Mouse (Mus musculus) cerebellum, adult 8-10 months (tissue): ENCODE measurements around the gene Cux2.

Experiments used
- DNase-seq: peaks from one replicate; pipeline ENCODE4 v3.0.0; 2022

The Cux2 gene

DNA sequence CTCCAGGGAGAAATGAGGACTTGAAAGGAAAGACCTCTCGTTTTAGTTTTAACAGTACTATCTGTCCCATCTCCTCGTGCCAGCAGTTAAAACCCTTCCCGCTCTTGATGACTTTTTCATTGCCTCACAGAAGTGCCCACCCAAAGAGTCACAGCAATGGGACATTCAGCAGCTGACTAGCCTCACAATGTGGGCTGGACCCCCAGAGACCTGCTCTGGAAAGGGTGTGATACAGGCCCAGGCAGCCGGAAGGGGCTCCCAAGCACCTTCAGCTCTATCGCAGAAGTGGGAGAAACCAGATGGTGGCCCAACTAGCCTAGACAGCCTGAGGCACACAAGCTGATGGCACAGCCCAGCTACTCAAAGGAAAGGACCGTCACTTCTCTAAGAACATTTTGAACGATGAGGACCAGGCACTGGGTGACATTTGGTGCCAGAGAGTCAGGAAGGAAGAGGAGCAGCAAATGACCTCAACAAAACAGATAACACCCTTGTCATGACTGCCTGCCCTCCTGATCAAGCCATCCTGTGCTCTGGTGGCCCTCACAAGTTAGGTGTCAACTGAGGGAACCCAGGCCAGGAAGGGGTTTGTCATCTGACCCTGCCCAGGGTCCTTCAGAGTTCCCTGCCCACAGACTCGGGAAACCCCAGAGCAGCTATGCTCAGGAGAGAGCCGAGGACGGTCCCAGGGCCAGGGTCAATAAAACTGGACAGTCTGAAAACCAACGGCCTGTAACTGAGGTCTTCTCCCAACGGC is 214.7 kb downstream of the Cux2 start:
- no peak for DNase-seq

DNA sequence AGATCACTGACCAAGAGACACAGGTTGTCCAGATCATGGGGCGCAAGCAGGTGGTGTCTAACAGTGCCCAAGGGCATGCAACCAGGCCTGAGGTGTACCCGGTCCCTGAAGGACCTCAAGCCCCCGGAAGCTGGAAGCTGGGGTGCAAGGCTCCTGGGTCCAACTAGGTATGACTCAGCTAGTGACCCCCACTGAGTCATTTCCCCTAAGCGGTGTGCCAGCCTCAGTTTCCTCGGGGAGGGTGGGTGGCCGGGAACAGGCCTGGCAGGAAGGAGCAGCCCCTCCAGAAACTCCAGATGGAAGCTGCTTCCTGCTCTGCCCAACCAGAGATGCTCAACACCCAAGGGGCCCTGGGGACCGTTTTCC is 215.7 kb downstream of the Cux2 start:
- DNase-seq, result no peak

DNA sequence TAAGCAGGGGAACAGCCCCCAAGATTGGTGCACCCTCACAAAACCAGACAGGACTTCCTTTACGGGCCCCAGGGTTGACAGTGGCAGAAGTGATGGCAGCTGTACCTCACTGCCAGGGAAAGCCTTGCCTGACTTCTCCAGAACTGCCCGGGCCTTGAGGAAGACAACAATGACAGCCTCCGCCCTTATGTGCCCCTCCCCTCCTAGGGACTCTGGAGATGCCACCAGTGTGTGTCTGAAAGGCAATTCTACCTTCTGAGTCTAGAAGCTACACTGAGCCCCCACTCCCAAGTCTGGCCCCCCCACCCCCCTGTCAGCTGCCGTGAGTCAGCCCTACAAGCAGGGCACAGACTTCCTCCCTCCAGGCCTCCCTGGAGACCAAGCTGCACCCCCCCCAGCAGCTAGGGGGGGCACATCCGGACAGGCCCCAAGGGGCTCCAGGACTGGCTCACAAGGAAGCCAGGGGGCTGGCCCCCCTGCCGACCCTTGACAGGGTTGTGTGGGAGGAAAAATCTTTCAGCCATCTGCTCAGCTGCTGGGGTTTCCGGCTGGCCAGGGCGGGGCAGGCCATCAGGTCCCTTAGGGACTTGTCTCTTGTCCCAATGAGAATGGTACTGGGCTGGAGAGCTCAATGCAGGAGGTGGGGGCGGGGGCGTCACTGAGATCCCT is 216.2 kb downstream of the Cux2 start:
- no peak for DNase-seq

DNA sequence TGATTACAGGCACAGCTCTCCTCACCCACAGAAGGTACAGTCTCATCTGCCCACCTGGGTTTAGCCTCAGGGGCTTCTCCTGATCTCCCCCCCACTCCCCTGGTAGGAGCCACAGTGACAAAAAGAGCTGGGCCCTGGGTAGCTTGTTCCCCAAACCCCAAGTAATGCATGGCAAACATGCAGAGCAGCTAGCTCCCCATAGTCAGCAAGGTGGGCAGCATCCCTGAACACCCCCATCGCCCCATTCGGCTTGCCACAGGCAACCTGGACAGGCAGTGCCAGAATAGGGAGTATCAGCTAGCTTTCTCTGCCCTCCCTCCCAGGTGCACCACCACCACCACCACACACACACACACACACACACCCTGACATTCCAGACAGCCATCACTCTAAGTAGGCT is 216.7 kb downstream of the Cux2 start:
- no peak for DNase-seq

DNA sequence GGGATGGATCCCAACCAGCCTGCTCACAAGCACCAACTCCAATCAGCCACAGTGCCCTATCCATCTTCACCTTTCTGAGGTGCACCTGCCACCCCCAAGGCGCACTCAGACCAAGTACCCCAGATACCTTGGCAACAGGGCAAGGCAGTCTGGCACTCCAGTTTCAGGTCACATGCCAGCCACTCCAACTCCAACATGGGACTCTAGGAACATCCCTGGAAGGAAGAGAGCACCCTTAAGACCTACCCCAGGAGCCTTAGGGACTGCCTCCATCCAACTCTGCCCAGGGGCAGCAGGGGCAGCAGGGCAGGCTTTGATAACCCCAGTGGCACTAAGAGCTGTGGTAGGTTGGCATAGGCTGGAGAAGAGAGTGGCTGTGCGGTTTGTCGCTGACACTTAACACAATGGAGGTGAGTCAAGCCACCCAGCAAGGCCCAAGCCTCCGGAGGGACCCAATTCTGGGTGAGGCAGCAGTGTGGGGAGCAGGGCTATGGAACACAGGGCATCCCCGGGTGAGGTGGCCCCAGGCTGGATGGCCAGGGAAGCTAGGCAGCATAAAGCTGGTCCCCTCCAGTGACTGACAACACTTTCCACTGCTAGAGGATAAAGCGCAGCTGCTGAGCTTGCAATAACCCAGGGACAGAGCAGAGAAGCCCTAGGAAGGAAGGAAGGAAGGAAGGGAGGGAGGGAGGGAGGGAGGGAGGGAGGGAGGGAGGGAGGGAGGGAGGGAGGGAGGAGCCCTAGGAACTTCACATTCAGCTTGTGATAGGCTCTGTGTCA is 217.3 kb downstream of the Cux2 start:
- DNase-seq, result no peak

DNA sequence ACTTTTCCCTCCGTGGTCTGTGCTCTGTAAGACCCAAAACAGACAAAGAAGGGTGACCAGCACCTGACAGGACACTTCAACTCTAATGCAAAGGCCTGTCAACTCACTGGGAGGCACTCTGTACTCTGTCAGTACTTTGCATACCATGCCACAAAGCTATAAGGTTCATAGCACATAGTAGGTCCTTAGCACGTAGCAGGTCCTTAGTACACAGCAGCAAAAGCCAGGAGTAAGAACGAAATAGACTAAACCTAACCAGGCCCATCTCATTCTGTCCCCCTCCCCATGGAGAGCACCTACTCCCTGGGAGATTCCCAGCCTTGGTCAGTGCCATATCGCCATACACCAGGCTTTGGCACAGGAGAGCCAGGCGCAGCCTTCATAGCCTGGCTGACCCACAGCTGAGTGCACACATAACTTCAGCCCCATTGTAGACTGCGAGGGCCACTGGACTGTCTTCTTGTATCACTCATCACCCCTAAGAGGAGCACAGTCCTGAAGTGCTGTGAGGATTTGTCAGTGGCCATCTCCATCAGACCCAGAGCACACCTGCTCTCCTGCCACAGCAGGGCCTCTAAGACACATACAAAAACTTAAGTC is 218.8 kb downstream of the Cux2 start:
- DNase-seq, result no peak

DNA sequence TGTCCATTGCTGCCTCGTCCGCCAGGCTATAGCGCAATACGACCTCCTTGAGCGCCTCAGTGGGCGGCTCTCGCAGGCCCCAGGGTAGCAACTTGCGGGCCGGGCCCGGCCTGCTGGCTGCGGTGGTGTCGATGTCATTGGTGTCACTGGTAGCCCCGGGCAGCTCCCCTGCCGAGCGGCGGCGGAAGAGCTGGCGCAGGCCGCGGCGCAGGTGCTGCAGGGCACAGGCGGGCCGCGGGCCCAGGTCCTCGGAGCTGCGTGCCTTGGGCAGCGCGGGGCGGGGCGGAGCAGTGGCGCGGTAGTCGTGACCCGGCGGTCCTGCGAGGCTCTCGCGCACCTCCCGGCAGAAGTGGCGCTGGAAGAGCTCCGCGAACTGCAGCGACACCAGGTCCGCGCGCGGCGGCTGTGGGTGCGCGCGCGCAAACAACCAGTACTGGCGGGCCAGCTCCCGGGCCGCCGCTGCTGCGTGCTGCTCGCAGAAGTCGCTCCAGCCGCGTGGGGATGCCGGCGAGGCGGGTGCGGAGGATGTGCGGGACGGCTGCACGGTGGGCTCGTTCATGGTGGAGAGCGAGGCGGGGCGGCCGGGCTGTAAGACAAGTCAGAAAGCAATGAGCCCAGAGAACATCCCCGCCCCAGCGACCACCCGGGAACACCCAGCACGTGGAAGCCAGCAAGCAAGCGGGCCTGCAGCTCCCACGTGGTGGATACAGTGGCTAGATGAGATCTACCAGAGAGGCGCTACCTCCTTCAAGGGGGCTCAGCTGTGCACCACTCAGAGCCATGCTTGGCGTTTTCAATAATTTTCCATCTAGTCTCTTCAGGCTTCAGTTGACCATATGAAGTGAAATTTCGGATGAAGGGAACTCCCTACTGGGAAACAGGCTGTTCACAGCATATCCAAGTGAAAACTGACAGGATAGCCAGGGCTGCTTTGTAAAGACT is 221.1 kb downstream of the Cux2 start:
- peak; percentile 69 for DNase-seq

DNA sequence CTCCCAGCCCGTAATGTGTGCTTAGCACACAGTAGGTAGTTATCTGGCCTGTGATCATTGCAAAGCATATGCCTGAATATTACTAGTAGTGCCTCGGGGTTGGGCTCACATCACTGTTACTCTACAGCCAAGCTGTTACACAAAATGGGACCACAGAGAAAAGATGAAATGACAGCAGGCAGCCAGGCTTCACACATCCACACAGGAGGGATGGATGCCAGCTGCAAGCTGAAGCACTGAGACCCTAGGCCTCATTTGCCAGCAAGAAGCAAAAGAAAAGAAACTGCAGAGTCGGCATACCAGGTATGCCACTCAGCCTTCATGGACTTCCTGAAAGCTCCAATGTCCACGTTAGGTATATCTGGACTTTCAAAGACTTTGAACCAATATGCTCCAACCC is 222.0 kb downstream of the Cux2 start:
- DNase-seq, result no peak

DNA sequence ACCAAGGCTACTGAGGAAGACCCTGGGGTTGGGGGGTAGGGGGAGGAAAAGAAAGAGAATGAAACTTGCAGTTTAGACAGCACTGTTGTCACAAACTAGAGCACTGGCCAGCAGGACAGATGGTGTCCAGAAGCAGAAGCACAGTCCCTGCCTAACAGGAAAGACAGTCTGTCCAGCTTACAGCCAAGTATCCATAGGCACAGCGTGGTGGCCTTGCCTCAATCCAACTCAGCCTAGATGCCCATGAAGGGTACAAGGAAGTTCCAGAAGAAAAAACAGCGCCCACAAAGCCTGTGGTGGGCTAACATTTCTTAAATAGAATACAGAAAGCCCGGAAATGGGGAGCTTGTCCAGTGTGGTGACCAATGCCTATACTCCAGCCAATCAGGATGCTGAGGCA is 224.3 kb downstream of the Cux2 start:
- no peak for DNase-seq

DNA sequence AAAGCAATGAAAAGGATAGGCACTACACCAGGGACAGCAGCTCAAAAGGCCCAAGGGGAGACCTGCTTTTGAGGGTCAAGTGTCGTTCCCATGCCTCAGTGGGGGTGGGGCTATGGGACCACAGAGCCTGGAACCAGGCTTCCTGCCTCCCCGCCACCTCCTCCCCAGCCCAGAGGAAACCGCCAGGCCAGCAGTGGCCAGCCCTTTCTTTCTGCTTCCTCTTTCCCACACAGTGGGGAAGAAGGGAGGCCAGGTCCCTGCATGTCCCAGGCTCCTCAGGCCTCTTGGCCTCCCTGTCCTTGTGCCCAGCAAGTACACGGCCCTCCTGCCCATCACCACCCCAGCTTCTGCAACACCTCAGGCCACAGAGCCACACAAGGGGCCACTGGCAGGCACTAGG is 225.8 kb downstream of the Cux2 start:
- peak; percentile 23 for DNase-seq

DNA sequence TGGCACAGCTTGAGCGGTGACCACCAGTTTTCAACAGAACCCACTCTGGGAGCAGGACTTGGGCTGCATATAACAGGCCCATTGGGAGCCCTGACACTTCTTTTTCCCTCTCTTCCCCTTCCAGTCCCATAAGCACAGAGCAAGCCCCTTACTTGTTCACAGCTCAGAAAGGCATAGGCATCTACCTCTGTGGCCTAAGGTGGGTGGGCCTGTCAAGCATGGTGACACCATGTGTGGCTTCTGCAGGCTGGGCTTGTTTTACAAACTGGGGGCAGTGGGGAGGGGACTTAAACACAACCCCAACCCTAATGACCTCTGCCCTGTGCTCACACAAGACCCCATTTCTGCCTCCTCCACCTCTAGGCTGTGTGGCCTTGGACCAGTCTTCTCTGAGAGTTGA is 226.2 kb downstream of the Cux2 start:
- peak; percentile 18 for DNase-seq

DNA sequence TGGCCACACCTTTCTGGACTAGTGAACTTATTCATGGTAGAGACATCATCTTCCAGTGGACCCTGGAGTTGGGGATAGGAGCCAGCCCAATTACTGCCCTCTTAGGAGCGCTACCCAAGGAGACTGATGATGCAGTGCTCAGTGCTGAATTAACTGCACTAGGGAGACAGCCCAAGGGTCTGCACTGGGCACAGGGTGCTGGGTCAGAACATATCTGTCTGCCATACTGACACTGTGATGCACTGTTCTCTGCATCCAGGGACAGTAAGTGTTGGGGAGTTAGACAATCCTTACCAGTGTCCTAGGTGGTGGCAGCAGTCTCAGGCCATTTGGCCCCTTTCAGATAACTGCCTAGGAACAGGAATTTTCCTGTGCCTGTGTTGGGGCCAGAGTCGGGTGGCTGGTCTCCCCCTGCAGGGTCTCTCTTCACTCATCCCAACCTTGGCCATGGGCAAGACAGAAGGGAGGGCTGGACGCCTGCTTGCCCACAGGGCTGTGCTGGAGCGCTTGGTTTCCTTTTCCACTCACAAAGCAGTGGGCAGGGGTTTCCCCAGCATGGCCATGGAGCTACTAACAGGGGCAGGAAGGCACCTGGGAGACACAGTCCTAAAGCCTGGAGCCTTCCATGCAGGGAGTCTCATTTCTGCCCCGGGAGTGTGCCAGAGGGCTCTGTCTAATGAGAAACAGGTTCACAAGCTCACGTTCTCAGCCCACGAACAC is 227.0 kb downstream of the Cux2 start:
- DNase-seq, result peak; percentile 35

DNA sequence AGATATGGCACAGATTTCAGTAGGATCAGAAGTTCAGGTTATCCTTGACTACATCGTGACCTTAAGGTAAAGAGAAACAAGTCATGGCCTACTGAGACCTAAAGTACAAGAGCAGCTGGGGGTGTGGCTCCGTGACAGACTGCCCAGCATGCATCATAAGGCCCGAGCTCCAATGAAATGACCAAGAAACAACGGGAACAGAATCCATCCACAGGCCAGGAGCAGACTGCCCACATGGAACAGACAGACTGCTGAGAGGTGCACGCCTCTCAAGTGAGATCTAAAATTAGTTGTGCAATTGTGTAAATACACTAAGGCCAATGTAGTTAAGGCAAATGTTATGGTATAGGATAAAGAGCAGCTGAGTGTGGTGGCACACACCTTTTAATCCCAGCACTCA is 228.3 kb downstream of the Cux2 start:
- peak; percentile 35 for DNase-seq

DNA sequence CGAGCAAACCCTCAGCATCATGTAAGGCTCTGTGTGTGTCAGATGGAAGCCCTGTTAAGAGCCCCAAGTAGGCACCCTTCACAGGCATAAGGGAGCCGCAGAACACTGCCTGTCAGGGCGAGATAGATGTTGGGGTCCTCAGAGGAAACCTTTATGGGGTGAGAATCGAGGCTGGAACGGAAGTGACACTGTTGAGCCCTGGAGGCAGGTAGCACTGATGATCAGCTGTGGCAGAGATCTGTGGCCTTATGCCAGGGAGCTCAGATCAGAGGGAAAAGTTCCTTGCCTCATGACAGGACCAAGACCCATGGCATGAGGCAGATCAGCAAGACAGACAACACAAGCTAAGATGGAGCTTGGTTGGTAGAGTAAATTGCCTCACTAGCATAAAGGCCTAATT is 228.8 kb downstream of the Cux2 start:
- DNase-seq, result peak; percentile 34

DNA sequence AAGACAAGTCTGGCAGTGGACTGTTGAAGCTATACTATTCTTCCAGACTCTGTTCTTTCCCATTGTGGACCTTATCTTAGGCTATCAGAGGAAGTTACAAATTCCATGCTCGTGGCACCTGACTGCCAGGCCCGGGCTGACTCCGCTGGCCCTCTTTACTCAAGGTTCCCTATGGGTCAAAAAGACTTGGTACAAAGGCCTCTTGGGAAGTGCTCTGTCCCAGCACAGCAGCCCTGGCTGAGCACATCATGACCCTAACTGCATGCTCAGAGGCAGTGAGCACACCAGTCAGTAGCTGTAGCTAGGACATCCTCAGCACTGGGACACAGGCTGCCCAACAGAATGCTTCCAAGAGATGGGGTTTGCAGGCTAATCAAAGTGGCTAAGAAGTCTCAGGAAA is 229.2 kb downstream of the Cux2 start:
- no peak for DNase-seq

DNA sequence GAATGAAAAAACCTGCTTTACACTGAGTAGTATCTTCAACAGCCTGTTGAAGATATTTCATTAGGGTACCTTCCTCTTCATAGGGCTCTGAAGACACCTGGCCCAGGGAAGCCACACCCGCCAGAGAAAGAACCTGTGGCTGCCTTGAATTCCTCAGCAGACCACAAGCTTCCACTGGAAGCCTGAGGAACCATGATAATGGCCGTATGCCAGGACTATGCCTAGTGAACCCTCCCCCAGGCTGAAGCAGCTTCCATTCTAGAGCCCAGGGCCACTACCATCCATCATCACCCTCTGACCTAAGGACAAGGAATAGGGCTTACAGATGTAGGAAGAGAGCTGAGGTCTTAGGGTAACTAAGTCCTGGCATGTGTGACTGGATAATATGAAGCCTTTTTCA is 229.7 kb downstream of the Cux2 start:
- peak; percentile 17 for DNase-seq

DNA sequence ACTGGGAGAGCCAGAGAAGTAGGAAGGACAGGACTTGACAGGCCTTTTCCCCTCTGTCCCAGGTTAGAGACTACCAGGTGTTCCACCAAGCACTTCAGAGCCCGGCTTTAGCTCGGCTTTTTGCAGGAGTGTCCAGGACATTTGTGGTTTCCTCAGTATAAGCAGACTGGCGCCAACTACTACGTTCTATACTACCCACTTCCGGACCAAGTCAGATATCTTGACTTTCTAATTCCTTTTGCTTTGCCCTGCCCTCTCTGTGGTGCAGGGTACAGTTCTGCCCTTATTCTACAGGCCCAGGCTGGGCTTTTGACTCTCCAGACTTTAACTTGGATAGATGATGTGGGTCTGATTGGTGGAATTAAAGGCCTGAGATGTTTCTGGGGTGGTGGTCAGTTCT is 230.3 kb downstream of the Cux2 start:
- DNase-seq, result no peak

DNA sequence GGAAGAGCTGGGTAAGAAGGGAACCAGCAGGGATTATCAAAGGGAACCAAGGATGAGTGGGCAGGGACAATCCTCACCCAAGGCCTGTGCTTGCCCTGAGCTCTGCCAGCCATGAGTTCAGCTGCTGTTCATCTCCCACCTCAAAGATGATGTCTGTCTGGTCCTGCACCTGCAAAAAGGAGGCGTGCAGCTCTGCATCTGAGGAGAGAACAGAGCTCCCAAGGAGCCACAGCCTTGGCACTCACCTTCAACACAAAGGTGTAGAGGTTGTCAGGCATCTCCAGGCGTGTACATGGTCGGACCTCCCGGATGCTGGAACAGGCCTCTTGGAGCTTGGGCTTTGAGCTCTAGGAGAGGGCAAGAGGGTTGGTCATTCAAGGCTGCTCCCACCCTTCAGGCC is 231.0 kb downstream of the Cux2 start:
- no peak for DNase-seq

DNA sequence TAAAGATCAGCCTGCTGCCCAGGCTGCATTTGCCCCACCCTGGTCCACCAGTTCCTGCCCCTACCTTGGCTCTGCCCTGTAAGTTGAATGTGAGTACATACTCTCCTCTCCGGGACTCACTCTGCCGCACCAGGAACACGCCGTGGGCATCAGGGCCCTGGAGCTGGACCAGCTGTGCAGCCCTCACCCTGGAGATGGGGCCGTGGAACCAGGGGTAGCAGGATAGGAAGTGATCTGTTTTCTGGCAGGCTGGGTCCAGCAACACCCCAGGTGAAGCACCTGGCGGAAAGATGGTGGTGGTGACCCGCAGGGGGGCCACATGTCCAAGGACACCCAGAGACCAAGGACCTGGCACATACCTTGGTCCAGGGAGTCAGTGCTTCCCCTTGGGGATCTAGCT is 231.5 kb downstream of the Cux2 start:
- peak; percentile 28 for DNase-seq

DNA sequence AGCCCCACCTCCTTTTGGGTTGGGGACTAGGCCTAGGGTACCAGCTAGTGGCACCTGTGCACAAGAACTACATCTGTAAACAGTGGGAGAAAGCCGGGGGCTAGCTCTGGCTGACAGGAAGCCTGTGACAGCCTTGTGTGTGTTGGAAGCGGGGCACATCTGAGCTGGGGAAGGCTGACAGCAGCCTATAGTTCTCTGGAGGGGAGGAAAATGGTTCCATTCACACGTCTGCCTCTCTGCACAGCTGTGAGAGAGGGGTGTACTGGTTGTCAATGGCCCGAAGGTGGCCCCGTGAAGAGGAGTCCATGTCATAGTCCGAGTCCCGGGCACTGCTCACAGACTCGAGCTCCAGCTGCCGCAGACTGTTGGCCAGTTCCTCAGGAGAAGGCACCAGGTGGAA is 232.4 kb downstream of the Cux2 start:
- peak; percentile 28 for DNase-seq

DNA sequence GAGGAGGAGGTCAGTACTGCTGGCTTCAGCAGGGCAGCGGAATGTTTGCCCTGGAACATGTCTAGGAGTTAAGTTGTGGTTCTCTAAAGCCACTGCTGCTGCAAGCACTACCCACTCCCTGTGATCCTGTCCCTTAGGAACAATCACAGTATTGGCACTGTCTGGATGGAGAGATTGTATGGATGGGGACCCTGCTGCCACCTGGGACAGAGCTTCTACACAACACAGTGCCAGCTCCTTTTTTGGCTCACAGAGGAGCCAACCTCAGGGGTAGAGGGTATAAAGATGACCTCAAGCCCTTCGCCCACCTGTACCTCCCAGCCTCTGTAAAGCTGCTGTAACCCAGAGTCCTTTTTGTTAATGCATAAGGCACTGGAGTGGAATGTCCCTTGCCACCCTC is 233.3 kb downstream of the Cux2 start:
- DNase-seq, result peak; percentile 18

DNA sequence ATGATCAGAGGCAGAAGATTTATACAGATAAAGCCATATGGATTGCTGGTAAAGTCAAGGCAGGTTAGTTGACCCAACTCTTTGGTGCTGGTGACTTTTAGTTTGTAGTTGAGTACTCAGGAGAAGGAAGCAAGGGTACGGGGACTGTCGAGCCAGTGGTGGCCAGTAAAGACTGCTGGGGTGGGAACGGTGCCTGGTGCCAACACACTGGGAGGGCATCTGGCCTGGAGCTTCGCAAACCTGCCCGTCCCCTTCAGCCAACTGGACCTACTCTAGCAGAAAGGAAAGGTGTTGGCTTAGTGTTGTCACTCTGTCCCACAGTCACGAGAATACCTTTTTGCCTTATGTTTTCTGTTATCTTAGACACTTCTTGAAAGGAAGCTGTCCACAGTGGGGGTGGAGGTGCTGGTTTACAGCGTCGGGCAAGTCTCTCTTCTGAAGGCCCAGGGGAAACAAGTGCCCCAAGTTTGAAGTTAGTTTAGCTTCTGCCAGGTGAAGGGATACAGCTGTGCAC is 234.0 kb downstream of the Cux2 start:
- peak; percentile 29 for DNase-seq
